Mouse (Mus musculus) right cerebral cortex, postnatal 25 days (tissue): Measurements from ENCODE around the gene Adgrl3.

Experiments
- DNase-seq: peaks from one replicate; pipeline ENCODE4 v3.0.0; 2022

Gene Adgrl3

DNA sequence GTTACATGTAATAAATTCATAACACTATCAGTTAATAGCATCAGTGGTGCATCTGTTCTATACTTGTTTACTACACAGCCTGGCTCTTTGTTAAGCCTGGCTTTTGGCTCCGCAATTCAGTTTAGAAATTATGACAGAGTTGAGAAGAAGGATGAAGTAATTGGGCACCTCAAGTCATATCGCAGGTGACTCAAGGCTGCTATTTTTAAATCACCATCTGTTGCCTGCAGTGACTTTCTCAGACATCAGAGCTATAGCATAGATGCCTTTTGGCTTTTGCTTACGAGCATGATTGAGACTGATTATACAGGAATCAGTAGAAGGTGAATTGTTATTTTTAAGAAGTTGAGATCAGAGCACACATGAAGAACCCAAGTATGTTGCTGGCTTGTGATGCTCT, 236.2 kb downstream of the Adgrl3 start:
- DNase-seq: no peak

DNA sequence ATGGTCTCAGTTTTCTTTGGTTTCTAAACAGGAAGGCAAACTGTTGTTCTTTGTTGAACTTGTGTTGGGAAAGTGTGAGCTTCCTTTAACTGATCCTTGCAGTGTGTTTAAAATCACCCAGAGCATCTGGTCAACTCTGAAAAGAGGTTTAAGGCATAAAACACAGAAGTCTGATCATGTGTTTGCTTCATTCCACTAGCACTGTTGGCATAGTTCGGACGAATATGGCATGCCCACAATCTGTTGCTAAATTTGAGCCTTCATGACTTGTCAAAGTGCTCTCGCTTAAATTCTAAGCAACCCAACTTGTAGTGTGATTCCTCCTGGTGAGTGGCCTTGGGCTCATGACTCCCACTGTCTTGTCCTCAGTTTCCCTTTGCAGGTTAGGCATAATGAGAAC, 249.8 kb downstream of the Adgrl3 start:
- DNase-seq: no peak

DNA sequence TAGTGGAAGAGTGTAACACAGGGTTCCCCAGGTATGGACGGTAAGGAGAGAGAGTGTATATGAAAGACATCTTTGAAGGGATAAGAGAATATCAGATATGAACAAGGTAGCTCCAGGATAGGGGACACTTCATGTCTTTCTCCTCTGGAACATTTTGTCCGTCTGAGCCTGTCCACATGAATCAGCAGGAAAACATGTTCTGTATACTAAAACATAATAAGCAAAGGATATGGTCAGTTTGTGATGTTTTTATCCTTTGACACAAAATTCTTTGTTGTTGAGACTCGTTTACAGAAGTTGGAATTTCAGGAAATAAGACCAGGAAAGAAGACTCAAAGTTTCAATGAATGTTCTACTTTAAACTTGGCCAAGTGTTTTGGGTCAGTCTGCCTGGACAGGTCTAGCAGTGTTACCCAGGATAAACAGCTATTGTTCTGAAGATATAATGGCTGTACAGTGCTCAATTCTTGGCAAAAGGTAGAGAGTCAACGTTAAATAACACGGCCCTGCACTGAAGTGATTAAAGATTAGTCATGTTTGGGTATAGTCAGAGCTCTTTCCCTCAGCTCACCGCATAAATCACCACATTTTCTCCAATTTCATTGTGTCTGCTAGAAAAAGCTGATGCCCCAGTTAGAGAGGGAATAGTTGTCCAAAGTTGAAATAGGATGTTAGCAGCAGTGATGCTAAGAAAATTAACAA, 255.6 kb downstream of the Adgrl3 start:
- no peak for DNase-seq

DNA sequence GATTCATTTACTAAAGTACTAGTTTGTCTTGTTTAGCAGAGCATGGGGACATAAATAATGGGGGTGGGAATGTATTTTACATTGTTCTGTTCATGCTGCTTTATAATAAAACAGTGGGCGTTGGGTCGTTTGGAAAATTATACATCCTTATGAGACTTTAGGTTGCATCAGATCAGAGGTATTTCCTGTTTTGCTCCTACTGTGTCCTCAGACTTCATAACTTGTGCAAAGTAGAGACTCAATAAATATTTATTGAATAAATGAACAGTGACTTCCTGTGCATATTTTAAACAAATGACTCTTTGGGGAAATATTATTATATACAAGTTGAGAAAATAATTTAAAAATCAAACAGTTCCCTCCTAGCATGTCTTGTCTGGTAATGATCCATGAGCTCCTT, 259.3 kb downstream of the Adgrl3 start:
- no peak for DNase-seq

DNA sequence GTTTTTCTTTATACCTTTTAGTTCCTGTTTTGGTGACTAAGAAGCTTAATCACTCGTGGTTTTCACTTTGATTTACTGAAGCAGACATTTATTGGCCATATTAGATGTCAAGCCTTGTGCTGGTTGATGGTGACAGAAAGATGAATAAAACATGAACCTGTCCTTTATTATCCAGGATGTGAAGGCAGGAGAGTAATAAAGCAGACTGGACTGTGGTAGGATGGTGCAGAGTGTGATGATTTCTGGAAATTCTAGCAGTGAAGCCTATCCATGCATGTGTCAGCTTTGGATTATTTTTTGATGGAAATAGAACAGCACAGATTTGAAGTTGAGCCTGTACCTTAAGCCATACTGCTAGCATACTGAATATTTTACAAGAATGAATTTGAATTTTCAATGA, 265.7 kb downstream of the Adgrl3 start:
- no peak for DNase-seq

DNA sequence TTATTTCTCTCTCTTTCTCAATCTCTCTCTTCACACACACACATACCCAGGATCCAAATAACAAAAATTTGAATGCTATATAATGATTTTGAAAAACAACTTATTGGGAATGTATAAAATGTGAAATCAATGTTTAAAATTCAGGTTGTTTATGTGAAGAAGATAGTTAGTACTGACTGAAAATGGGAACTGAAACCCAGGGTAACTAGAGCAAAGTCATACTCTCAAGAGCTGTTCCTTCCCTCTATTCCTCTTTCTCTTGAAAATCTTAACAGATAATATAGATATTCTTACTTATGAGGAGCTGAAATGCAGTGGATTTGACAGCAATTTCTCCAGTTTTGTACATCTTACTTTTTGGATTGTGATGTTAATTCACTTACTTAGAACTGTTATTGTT, 281.9 kb downstream of the Adgrl3 start:
- no peak for DNase-seq

DNA sequence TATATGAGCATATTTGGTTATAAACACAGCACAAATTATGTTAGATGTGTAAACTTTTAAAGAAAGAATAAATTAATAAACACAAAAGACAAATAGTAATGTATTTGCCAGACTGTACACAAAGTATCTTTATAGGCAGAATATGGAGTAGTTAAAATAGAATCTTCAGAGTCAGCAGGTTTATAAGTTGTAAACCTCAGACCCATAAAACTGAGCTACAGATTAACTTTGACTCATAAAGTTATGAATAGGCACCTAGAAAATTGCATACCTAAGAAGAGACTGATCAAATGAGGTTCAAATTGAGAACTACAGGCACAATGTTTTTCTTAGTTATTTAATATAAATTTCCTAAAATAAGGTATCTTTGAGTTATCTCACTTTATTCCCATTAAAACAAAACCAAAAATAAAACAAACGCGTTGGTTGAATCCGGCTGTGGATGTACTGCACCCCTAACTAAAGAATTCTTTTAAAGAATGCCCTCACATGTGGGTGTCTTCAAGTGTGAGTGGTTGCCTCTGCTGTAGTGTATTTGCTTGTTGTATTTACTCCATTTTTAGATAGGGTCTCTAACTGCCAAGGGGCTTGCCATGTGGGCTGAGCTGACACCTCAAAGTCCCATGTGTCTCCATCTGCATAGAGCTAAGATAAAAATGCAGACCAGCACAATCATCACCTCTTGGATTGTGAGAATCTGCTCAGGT, 297.6 kb downstream of the Adgrl3 start:
- DNase-seq: no peak

DNA sequence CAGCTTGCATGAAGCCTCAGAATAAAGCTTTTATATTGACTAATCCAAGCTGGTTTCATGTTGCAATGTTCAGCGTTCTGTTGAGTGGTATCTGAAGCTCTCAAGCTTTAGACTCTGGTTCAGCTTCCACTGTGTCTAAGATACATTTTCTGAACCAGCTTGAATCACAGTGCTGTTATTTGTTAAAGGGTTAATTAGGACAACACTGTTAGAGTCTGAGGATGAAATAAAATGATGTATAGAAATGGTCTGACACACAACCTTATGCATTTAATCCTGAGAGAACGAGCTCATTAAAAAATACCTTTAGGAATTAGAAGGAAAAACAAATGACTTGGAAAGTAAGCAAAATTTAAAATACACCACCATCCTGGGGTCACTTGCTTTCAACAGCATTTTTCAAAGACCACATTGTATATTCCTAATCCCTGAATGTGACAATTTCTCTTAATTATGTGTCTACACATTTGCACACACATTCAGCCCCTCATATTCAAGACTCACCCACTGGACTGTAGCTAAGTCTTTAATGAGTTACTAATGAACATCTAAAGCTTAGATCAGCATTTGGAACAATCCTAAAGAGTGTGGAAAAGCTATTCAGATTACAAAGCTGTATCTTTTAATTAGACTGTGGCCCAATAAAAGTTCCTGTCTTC, 301.5 kb downstream of the Adgrl3 start:
- DNase-seq: no peak

DNA sequence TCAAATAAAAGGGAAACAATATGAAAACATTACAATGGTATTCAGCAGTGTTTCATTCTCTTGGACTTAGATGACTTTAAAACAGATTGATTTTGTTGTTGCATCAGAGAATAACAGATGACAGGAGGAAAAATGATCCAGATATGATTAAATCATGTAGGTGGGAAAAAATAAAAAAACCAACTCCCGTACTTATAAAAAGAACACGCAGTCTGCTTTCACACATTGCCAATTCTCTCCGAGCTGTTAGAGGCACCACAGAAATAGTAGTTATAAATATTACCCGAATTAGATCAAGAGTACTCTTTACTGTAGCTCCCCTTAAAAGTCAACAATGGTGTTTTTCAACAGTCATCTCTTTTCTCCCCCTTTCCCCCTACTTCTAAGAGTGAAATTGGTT, 302.1 kb downstream of the Adgrl3 start:
- DNase-seq: no peak

DNA sequence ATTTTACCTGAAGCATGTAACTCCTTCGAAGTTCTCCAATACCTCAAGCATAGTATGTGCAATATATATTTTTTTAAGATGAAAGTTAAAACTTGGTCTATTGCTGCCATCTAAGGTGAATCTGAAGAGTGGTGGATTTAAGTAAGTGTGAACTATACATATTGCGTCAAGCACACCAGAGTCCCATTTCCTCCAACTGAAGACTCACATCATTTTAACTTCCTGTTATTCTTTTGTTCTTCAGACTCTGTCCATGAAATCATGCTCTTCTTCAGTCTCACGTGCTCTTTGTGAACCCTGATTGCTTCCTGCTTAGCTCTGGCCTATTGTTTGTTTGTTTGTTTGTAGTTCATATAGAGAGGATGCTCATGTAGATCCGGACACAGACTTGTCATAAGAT, 307.0 kb downstream of the Adgrl3 start:
- DNase-seq: no peak

DNA sequence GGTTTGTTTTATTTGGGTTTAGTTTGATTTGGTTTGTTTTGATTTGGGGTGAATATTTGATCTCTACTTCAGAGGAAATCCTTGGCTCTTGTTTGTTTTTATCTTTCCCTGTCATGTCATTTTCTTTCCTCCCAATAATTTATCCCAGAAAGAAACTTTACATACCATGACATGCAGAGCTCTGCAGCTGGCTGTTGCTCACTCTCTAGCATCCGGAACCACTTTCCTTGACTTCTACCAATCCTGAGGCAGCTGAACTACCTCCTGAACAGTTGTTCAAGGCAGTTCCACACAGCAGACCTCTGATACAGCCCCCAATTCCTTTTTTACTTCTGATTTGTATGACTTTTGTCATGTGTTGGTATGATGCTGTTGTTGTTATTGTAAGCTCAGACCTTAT, 307.5 kb downstream of the Adgrl3 start:
- no peak for DNase-seq

DNA sequence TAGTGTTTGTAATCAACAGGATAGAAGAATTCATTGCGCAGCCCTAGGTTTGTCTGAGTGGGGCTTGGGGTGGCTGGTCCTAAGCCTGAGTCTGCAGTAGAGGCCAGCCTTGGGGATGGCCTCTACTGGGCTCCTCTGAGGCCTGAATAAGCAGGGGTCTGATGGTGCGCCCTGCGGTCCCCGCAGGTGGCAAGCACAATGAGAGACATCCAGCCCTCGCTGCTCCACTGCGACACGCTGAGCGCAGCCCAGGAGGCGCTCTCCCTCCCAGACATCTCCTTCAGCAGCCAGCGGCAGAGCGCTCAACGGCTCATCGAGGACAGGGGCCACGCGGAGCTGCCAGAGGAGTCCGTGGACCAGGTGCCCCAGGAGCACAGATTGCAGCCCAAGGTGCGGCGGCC, 309.6 kb downstream of the Adgrl3 start:
- no peak for DNase-seq

DNA sequence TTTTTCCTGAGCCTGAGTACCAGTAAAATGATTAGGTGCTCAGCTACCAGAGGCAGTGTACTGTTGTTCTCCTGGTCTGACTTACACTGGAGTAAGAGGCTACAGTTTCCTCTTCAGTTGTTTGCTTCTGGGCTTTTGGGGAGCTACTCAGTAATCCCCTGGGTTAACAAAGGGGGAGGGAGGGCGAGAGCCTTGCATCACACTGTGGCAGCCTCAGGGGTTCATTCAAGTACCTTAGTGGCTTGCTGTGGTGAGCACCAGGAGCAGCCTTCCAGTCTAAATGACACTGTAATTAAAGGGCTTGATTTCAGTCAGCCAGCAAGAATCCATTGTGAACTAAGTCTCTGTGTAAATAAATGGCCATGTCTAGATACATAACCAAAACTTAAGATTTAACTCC, 324.4 kb downstream of the Adgrl3 start:
- no peak for DNase-seq

DNA sequence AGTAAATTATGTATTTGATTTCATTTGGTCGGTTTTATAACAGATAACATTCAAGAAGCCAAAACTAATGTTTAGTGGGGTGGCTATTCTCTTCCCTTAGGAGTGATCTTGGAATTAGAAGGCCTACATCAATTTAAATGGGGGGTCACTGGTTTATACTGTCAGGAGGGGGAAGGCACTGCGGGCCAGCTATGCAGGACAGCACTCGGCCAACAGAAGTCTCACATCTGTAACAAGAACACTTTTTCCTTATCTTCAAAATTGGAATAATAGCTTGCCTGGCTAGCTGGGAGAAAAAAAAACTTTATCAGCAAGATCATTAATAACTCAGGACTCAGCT, 325.1 kb downstream of the Adgrl3 start:
- DNase-seq: no peak

DNA sequence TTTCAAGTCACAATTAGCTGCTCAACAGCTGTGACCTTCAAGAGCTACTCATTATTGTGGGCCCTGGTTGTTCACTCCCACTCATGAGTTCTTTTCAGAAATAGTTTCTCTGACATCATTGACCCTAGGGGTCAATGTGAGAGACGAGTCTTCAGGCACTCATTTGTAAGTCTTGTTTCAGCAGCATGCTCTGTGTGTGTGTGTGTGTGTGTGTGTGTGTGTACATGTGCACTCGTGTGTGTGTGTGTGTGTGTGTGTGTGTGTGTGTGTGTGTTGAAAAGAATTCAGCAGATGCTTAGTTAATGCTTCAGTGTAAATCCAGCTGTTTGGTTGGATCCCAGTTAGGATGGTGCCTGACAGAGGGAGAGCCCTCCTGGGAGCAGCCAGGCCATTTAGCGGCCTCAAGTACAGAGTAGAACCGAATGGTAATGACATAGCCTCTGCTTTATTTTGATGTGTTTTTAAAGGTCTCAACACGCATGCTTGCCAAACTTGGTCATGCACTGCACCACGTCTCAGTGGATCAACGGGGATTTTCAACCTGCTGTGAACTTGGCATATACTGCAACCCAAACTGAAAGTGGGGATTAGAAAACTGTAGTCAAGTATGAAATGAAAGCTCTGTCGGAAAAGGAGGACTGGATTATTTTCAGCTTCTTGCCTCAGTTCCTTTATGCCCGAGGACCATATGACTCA, 325.6 kb downstream of the Adgrl3 start:
- no peak for DNase-seq

DNA sequence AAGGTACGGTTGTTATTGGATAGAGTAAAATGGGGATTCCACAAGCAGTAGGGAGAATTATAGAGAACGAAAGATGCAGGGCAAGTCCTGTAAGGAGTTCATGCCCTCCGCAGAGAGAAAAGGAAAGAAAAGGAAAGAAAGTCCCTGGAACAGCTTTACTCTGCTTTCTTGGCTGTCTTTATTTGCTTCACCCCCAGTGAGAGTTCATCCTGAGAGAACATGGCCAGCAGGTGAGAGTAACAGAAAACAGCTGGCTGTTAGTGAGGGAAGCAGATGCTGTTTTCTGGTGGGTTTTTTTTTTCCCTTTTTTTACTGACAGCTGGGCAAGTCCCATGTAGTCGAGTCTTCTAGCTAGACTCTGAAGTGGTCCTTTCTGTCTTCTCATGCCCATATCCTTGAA, 327.6 kb downstream of the Adgrl3 start:
- DNase-seq: no peak

DNA sequence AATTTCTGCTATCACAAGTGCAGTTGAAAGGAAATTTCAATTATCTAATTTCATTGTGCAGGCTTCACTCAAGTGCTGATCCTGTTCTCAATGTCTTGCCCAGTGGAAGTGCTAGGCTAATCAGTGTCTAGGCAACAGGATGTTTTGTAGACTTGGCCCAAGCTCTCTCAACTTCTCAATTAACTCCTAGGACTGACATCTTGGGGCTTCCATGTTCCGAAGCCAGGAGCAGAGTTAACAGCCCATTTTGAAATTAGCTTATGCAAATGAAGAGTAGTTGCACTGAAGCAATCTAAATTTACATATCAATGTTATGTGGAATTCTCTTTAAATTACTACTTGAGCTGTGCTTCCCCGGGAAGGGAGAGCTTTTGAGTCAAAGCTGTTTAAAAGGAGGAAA, 339.6 kb downstream of the Adgrl3 start:
- no peak for DNase-seq

DNA sequence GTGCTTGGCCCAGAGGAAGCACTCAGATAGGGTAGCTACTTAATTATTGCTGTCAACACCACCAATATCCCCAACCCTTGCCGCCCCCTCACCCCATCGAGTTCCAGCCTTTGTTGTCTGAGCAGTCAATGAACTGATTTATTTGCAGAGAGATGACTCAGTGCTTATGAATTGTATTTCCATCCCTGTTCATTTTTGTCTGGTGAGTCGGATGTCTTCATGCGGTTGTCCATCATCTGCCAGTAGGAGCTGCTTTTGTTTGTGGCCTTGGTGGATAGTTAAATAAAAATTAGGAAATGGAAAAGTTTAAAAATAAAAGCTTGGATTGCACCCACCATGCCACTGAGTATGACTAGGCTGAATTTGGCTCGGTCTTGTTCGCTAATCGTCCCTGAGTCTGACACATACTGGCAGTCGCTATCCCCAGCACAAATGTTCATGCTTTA, 344.3 kb downstream of the Adgrl3 start:
- no peak for DNase-seq

DNA sequence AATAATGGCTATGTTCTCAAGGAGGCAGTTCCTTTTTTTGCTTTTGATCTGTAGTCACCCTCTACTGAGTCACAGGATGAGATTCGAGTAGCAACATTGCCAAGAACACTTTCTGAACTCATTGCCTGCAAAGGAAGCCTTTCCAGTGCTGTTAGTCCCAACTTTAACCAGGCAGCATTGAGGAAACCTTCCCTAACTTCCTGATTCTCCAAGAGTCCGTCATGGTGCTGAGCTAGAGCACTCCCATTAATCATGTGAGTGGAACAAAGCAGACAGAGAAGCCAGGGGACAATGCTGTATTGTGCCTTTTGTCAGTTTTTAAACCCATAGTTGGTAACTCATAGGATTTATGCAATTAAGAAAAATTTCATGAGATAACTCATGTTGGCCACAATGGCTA, 345.3 kb downstream of the Adgrl3 start:
- no peak for DNase-seq

DNA sequence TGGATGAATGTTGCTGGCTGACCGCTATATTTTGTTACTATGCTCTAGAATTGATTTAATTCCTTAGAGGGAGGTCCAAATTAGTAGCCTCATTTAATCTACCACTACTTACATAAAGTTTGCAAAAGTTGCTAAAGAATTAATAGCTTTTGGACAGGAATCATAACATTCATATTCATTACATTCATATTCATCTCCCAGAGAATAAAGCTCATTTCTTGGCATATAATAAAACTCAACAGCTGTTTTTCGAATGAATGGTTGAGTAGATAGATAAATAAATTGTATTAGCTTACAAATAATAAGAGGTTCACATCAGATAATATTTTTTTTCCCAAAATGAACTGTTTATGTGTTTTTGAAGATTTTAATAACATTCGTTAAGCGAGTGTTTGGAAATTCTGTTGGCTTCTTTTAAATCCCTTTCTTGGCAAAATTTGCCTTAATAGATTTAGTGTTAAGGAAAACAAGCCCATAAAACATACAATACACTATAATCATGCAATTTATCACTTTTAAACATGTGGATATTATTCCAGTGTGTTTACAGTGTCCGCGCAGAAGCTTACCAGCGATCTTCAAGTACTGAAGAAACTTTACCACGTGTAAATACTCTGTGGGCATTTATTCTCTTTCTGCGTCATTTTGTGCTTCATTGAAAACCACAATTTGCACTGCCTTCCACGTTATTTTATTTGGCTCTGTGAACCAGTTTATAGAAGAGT, 350.4 kb downstream of the Adgrl3 start:
- DNase-seq: no peak

DNA sequence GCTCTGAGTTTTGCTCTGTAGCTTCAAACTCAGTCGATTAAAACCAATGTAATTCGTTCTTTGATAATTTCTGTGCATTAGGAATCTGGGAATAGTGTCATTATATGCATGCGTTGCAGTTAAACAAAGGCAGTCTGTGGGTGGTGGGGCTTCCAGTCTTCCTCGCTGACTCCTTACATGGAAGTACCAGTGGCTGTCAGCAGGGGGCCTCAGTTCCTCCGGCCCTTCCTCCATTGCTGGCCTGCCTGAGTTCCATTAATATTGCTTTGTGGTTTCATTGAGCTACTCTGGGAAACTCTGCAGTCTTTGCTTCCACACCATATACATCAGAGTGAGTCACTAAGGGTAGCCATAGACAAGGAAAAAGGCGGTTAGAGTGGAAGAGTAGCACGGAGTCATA, 356.1 kb downstream of the Adgrl3 start:
- DNase-seq: no peak

DNA sequence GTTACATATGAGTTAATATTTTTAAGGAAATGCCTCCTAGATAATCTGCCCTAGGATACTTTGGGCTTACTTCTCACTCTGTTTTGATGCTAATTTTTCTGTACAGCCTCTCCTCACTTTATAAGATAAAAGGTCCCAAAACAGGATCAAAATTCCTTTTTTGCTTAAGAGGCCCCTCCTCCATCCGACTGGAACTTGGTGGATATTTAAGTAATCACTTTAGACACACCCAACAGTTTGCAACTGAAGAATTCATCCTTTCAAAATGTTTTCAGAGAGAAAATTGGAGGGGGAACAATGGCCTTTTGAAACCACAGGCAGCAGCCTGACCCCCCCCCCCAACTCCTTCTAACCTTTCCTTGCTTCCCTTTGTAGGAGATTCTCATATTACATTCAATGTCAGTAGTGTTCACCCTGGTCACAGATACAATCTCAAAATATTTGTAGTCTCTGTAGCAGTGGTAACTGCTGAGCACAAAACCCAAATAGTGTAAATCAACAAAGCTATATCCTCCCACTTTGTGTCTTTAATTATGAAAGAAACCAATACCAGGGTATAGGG, 385.7 kb downstream of the Adgrl3 start:
- DNase-seq: no peak

DNA sequence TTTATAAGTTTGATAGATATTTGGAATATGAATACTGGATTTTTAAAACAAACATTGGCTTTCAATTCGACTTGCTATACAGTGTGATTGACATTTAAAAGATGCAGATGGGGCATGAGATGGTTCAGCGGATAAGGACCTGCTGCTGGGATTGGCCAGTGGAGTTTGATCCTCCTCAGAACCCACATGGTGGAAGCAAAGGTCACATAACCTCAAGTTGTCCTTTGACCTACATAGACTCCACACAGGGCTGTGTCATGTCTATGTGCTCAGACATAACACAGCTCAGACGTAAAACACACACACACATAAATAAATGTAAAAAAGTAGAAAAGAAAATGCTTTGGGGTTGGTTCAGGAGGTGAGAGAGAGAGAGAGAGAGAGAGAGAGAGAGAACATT, 397.4 kb downstream of the Adgrl3 start:
- DNase-seq: no peak
